Mouse (Mus musculus): ENCODE measurements at regions not wholly inside any gene's neighbourhood (a gene's known extent, or its start where the extent isn't known, plus 50 kb on each side); places are given as distances from the start of the nearest gene placed in this dataset.

DNA sequence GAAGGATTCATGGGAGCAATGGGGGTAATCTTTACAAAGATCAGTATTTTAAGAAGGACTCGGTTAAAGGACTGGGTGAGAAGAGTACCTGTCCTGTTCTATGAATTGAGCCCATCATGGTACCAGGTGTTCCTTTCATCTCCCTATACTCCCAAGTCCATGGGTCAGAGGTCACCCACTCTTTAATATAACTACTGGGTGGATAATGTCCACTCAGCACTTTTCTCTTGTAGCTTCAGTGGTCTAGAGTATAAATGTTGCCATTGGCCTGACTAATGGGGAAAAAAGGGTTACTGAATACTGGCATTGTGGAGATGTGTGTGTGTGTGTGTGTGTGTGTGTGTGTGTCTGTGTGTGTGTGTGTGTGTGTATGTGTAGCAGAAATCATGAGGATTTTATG, 206.0 kb upstream of the Epha4 start:
- Histone ChIP-seq H3K9me3 (no peaks in the 10 kb centered on the region), H3K9ac (no peak overlapping the region), H3K27ac (no peak overlapping the region), H3K36me3 (no peaks in the 10 kb centered on the region), H3K4me3 (replicated peaks) (no peak overlapping the region), H3K27me3 (replicated peaks) (no peaks in the 10 kb centered on the region), H3K4me2 (no peak overlapping the region), H3K4me1 (no peaks in the 10 kb centered on the region)
- 86% methylated on average over 1 of the region's 1 CpGs for WGBS
- no peak for ATAC-seq (ENCODE audit: insufficient read depth, low FRiP score, low read depth)

DNA sequence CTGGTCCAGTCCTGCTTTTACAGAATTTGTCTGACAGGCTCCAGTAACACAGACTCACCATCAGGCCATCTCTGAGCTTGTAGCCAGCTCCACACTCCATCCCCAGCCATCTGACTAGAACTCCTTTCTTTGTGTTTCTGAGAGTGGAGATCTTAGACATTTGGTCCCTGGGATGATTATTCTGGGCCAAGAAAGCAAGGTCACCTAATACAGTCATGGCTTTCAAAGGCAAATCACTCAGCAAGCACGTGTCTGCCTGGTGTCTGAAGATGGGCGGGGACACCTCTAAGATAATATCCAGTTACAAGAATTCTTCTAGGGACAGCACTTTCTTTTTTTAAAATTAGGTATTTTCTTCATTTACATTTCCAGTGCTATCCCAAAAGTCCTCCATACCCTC, 198.1 kb upstream of the Epha4 start:
- no peaks in the 10 kb centered on the region for H3K9me3 ChIP-seq
- no peaks in the 10 kb centered on the region for H3K36me3 ChIP-seq
- ATAC-seq (ENCODE audit: insufficient read depth, low FRiP score, low read depth), result no peak
- 60% methylated on average over 2 of the region's 2 CpGs for WGBS
- H3K27me3 ChIP-seq (replicated peaks), result no peaks in the 10 kb centered on the region
- H3K27ac ChIP-seq, result no peak overlapping the region
- no peak overlapping the region for H3K4me3 ChIP-seq (replicated peaks)
- no peak overlapping the region for H3K4me2 ChIP-seq
- no peak overlapping the region for H3K9ac ChIP-seq
- H3K4me1 ChIP-seq, result no peaks in the 10 kb centered on the region

DNA sequence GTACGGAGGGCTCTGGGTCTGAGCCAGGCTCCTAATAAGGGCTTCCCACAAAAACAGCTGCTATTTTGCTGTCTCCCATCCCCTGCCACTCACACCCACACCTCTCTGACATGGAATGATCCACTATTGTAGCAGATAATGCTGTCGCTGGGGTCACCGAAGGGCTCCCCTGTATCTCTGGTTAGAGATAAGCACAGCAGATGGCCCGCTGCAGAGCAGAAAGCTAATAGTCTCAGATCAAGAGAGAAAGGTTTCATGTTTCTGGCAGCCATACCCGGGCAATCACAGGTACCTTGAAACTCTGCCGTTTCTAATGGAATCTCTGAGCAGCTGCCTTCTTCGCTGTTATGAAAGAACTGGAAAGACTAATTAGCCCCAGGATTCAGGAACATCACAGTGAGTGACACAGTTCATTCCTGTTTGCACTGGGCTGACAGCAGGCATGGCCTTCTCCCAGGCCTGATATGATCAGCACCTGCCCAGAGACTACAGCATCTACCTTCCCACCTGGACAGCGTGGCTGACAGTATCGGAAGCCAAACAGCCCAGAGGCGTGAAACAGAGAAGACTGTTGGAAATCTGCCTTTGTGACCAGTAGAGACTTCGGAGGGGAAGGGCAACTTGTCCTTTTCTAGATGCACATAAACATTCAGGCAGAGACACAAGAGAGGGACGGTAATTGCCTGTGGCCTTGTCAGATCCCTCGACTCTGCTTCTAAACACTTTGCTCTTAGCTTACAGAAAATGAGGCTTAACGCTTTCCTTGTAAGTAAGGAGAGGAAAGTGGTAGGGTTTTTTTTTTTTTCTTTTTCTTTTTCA, 193.5 kb upstream of the Epha4 start:
- no peak for ATAC-seq (ENCODE audit: insufficient read depth, low FRiP score, low read depth)

DNA sequence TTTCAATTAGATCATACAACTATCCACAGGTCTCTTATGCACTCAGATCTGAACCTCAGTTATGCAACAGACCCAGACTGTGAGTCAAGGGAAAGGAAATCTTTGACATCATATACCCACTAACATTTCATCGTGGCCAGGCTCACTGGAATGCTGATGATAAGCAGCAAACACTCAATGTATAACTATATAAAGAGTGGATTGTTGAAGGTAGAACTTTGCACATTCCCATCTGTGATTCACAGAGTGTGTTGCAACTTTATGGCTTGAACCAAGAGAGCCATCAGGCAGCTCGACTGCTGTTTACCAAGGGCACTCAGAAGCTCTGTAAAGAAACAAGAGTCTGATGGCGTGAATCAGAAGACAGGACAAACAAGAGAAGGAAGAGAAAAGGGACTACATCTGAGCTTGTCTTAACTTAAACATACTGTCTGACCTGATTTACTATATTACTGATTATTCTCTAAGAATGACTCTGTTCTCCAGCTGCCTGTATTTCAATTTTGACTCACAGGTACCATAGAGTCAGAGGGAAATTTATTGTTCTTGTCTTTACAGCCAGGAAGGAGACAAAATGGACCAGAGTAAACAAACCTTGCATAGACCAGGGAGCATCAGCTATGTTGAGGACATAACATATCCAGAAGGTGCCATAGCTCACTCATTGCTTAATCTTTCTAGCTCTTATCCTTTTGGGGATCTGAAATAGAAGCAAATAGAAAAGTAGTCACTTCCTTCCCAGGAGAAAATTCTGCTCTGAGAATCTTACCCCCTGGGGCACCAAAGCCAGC, 180.5 kb upstream of the Epha4 start:
- Histone ChIP-seq H3K36me3 (no peaks in the 10 kb centered on the region), H3K4me1 (no peaks in the 10 kb centered on the region), H3K27ac (no peak overlapping the region), H3K4me2 (no peak overlapping the region), H3K27me3 (replicated peaks) (no peaks in the 10 kb centered on the region), H3K4me3 (replicated peaks) (no peak overlapping the region), H3K9me3 (no peaks in the 10 kb centered on the region), H3K9ac (no peak overlapping the region)
- WGBS, result 52% methylated on average over 3 of the region's 3 CpGs
- no peak for ATAC-seq (ENCODE audit: insufficient read depth, low FRiP score, low read depth)

More for the DNA sequence above, 193.5 kb upstream of the Epha4 start:
- Histone ChIP-seq H3K27ac (no peak overlapping the region), H3K4me1 (no peaks in the 10 kb centered on the region), H3K9me3 (no peaks in the 10 kb centered on the region), H3K4me2 (no peak overlapping the region), H3K36me3 (no peaks in the 10 kb centered on the region), H3K27me3 (replicated peaks) (no peaks in the 10 kb centered on the region), H3K9ac (no peak overlapping the region), H3K4me3 (replicated peaks) (no peak overlapping the region)
- 26% methylated on average over 14 of the region's 14 CpGs for WGBS

DNA sequence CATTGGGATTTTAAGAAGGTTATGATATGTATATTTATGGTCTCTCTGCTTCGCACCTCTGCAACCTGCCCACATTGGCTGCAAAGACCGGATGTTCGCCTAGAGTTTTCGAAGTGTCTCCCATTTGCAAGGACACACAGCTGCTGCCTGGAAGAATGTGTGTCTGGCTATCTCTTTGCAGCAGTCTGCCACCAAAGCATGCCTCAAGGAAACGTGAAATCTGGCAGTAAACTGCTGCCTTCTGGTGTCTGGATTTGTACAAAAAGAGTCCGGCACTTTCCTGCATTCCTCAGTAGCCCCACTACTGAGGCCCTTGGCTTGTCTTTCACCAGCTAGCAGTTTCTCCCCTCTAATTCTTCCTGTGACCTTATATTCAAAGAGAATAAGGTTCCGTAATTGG, 148.5 kb upstream of the Epha4 start:
- Histone ChIP-seq H3K9me3 (no peaks in the 10 kb centered on the region), H3K36me3 (no peaks in the 10 kb centered on the region)
- 77% methylated on average over 7 of the region's 7 CpGs for WGBS

GRCm38 (mm10) chr1:77660436-77660835, 145.5 kb upstream of the Epha4 start:
- Histone ChIP-seq H3K9ac (no peak overlapping the region), H3K27ac (no peak overlapping the region), H3K27me3 (replicated peaks) (no peaks in the 10 kb centered on the region), H3K36me3 (no peaks in the 10 kb centered on the region), H3K4me1 (no peaks in the 10 kb centered on the region), H3K4me2 (no peak overlapping the region), H3K4me3 (replicated peaks) (no peak overlapping the region), H3K9me3 (no peaks in the 10 kb centered on the region)
- no peak for ATAC-seq (ENCODE audit: insufficient read depth, low FRiP score, low read depth)

More for the DNA sequence above, 148.5 kb upstream of the Epha4 start:
- Histone ChIP-seq H3K27me3 (replicated peaks) (no peaks in the 10 kb centered on the region), H3K27ac (no peak overlapping the region), H3K4me2 (no peak overlapping the region), H3K4me3 (replicated peaks) (no peak overlapping the region), H3K9ac (no peak overlapping the region), H3K4me1 (no peaks in the 10 kb centered on the region)
- no peak for ATAC-seq (ENCODE audit: insufficient read depth, low FRiP score, low read depth)

DNA sequence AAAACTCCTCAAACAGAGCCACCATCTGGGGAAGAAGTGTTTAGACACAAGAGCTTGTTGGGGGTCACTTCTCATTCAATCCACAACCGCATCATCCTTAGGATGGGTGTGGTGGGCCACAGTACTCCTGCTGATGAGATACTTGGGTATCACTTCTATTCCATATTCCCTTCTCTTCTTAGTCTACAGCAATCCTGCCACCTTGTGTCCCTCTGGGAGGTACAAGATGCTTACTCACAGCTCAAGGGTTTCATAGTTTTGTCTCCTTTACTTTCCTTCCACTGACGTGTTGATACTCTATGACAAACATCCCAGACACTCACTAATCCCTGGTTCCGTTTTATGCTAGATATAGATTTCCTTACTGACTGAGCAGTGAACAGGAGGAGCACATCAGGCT, 122.1 kb upstream of the Epha4 start:
- WGBS, result 64% methylated on average over 3 of the region's 3 CpGs
- ATAC-seq (ENCODE audit: insufficient read depth, low FRiP score, low read depth), result no peak
- Histone ChIP-seq H3K4me1 (no peaks in the 10 kb centered on the region), H3K4me3 (replicated peaks) (no peak overlapping the region), H3K4me2 (no peak overlapping the region), H3K9ac (no peak overlapping the region), H3K9me3 (no peaks in the 10 kb centered on the region), H3K27ac (no peak overlapping the region), H3K36me3 (no peaks in the 10 kb centered on the region), H3K27me3 (replicated peaks) (no peaks in the 10 kb centered on the region)

- no peak overlapping the region for H3K27ac ChIP-seq
- no peaks in the 10 kb centered on the region for H3K27me3 ChIP-seq (replicated peaks)
- no peaks in the 10 kb centered on the region for H3K9me3 ChIP-seq
- no peak for ATAC-seq (ENCODE audit: insufficient read depth, low FRiP score, low read depth)
- H3K36me3 ChIP-seq, result no peaks in the 10 kb centered on the region
- H3K4me2 ChIP-seq, result no peak overlapping the region
- H3K4me3 ChIP-seq (replicated peaks), result no peak overlapping the region
- H3K4me1 ChIP-seq, result no peaks in the 10 kb centered on the region
- H3K9ac ChIP-seq, result no peak overlapping the region
- WGBS, result 58% methylated on average over 9 of the region's 9 CpGs
Measured at GRCm38 (mm10) chr1:77629496-77630281, 114.8 kb upstream of the Epha4 start.

GRCm38 (mm10) chr1:77628861-77629260, 114.0 kb upstream of the Epha4 start:
- Histone ChIP-seq H3K9ac (no peak overlapping the region), H3K4me1 (no peaks in the 10 kb centered on the region), H3K4me3 (replicated peaks) (no peak overlapping the region), H3K9me3 (no peaks in the 10 kb centered on the region), H3K27ac (no peak overlapping the region), H3K36me3 (no peaks in the 10 kb centered on the region), H3K4me2 (no peak overlapping the region), H3K27me3 (replicated peaks) (no peaks in the 10 kb centered on the region)
- no peak for ATAC-seq (ENCODE audit: insufficient read depth, low FRiP score, low read depth)
- 70% methylated on average over 4 of the region's 4 CpGs for WGBS

DNA sequence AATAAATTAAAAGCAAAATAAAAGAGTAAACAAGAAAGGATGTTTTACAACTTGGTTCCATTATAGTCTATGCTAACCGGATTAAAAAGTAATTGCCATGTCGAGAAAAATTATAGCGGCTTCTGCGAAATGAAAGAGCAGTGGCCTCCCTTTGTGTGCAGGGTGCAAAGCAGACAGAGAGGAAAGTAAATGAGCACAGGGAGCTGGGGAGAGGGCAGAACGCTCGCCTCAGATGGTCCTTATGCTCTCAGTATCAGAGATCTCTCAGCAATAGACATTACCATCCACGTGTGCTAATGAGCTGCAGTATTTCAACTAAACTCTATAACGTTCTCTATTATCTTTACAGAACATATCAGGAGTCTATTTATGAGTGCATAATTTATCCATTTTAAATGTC, 102.6 kb upstream of the Epha4 start:
- Histone ChIP-seq H3K9me3 (no peaks in the 10 kb centered on the region), H3K4me3 (replicated peaks) (no peak overlapping the region), H3K9ac (no peak overlapping the region), H3K36me3 (no peaks in the 10 kb centered on the region), H3K4me2 (no peak overlapping the region), H3K27ac (no peak overlapping the region), H3K4me1 (no peaks in the 10 kb centered on the region), H3K27me3 (replicated peaks) (no peaks in the 10 kb centered on the region)
- 74% methylated on average over 8 of the region's 8 CpGs for WGBS
- ATAC-seq (ENCODE audit: insufficient read depth, low FRiP score, low read depth), result no peak

DNA sequence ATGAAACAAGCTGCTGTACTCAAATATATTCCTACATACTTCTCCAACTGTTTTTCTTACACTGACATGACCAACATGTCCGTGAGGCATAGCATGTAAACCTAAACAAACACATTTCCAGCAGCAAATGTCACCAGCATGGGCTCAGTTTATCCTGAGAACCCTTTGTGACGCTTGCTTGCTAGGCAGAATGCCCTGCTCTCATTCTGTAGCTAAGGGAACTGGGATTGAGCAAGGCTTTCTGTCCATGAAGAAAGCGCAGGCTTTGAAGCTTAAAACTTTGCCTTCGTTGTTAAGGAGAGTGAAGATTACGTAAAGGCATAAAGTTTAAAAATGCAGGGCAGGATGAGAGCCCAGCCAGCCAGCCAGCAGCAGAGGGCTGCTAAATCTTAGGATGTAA, 85.6 kb upstream of the Epha4 start:
- Histone ChIP-seq H3K27me3 (replicated peaks) (no peaks in the 10 kb centered on the region), H3K36me3 (no peaks in the 10 kb centered on the region), H3K4me3 (replicated peaks) (no peak overlapping the region), H3K9ac (no peak overlapping the region), H3K4me1 (no peaks in the 10 kb centered on the region), H3K9me3 (no peaks in the 10 kb centered on the region), H3K27ac (no peak overlapping the region), H3K4me2 (no peak overlapping the region)
- ATAC-seq (ENCODE audit: insufficient read depth, low FRiP score, low read depth), result no peak
- WGBS, result 58% methylated on average over 5 of the region's 5 CpGs

- 86% methylated on average over 4 of the region's 4 CpGs for WGBS
- H3K4me1 ChIP-seq, result no peaks in the 10 kb centered on the region
- ATAC-seq (ENCODE audit: insufficient read depth, low FRiP score, low read depth), result no peak
- H3K9me3 ChIP-seq, result no peaks in the 10 kb centered on the region
- H3K4me3 ChIP-seq (replicated peaks), result no peak overlapping the region
- no peak overlapping the region for H3K27ac ChIP-seq
- H3K4me2 ChIP-seq, result no peak overlapping the region
- H3K36me3 ChIP-seq, result no peaks in the 10 kb centered on the region
- H3K27me3 ChIP-seq (replicated peaks), result no peaks in the 10 kb centered on the region
- no peak overlapping the region for H3K9ac ChIP-seq
Measured at GRCm38 (mm10) chr1:77592649-77593048, 77.8 kb upstream of the Epha4 start.
